Mouse (Mus musculus): ENCODE results near the gene Greb1.

DNA sequence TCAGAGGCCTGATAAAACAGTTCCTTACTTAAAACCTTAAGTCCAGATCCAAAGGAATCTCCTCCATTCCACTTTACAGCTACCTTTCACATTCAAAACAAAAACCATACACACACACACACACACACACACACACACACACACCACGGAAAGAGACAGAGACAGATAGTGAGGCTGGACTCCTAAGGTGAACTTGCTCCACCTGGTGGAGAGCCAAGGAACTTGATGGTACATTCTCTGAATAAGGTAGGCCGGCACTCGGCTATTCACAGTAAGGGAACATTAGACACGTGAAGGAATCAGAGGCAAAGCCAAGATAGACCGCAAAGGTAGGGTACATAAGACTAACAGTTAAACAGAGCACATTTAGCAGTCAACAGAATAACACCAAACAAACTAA, 4.8 kb upstream of the Greb1 start:
- TF ChIP-seq CTCF (IDR thresholded peaks at IDR 0.05): peak; percentile 75
- TF ChIP-seq POLR2A (IDR thresholded peaks at IDR 0.05; ENCODE audit: insufficient read depth, low read depth, low read length): no peak
- TF ChIP-seq EP300 (IDR thresholded peaks at IDR 0.05; ENCODE audit: insufficient read depth, low read depth, low read length): 0 out of 2 replicates have a peak, but pooled peaks have one; percentile 59
